Mouse (Mus musculus) heart, adult 11 months (tissue): Measurements from ENCODE around the gene Pck1.
A peak's percentile ranks its signal among the peaks of the same experiment; 100 is the strongest.

Experiments
- DNase-seq: peaks from one replicate; pipeline ENCODE4 v3.0.0; 2022

Gene Pck1

DNA sequence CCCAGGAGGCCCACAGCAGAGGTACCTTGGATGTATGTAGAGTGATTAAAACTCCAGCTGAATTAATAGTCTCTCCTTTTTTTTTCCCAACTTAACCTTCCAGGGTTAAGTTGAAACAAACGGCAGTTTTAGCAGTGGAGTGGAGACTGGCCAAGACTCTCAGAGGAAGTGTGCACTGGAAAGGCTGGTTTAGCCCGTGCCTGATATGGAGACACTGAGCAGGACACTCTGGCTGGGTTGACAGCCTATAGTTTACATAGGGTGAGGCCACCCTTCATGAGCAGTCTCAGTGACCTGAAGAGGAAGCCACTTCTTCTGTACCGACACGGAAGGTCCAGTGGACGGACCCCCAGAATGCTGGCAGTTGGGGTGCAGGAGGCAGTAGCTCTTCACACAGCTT lies 1.5 kb upstream of the Pck1 start:
- no peak for DNase-seq

DNA sequence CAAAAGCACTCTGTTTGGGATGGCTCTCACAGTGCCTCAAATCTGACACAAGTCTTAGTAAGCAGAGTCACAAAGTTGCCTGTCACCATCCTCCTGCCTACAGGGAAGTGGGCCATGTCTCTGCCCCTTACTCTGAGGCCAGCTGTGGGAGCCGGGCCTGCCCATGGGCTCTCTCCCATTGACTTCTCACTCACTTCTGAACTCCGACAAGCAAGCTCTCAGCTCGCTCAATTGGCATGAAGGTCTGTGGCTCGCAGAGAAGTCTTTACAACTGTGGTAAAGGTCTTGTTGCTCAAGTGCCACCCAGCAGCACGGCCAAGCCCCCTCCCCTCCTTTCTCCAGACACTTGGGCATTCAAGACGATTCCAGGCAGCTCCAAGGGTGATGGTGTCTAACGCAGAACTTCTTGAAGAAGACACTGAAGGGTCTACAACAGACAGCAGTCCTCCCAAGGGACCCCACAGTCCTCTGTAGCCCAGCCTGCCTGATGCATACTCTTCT lies 1.0 kb upstream of the Pck1 start:
- DNase-seq, result no peak

DNA sequence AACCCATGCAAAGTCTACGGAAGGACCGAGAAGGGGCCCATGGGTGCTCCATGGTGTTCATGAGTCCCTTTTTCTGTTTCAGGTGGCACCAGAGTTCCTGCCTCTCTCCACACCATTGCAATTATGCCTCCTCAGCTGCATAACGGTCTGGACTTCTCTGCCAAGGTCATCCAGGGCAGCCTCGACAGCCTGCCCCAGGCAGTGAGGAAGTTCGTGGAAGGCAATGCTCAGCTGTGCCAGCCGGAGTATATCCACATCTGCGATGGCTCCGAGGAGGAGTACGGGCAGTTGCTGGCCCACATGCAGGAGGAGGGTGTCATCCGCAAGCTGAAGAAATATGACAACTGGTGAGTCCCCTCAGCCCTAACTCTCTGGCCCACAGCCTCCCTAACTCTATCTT lies 418 bp downstream of the Pck1 start:
- DNase-seq, result no peak

DNA sequence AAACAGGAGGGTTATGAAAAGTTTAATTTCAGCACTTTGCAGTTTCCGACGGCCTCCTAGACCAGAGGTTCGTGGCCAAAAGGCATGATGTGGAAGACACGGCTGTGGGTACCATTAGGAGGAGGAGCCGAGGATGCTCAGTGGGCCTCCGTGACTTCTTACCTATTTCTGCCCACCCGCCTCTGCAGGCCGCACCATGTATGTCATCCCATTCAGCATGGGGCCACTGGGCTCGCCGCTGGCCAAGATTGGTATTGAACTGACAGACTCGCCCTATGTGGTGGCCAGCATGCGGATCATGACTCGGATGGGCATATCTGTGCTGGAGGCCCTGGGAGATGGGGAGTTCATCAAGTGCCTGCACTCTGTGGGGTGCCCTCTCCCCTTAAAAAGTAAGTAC lies 1.7 kb downstream of the Pck1 start:
- no peak for DNase-seq

DNA sequence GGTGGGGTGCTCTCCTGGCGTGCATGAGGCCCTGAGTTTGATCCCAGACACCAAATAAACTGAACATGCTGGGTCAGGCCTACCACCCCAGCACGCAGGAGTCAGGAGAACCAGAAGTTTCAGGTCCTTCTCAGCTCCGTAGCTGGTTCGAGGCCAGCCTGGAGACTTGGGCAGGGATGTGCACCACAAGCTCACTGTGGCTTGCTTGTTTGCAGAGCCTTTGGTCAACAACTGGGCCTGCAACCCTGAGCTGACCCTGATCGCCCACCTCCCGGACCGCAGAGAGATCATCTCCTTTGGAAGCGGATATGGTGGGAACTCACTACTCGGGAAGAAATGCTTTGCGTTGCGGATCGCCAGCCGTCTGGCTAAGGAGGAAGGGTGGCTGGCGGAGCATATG lies 2.1 kb downstream of the Pck1 start:
- DNase-seq, result no peak

DNA sequence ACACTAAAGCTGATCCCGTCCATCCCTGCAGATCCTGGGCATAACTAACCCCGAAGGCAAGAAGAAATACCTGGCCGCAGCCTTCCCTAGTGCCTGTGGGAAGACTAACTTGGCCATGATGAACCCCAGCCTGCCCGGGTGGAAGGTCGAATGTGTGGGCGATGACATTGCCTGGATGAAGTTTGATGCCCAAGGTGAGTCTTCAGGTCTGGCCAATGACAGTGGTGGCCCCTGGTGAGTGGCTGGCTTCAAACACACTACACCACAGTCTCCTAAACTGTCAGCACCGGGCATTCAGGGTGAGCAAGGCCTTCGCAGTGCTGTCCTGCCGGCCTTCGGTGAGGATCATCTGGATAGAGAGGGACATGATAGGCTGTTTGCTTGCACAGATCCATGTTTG lies 3.1 kb downstream of the Pck1 start:
- no peak for DNase-seq

DNA sequence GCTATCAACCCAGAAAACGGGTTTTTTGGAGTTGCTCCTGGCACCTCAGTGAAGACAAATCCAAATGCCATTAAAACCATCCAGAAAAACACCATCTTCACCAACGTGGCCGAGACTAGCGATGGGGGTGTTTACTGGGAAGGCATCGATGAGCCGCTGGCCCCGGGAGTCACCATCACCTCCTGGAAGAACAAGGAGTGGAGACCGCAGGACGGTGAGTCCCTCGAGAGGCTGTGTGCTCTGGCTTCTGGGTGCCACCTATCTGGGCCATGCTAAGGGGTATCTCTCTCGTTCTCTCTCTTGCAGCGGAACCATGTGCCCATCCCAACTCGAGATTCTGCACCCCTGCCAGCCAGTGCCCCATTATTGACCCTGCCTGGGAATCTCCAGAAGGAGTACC lies 4.1 kb downstream of the Pck1 start:
- DNase-seq, result no peak

DNA sequence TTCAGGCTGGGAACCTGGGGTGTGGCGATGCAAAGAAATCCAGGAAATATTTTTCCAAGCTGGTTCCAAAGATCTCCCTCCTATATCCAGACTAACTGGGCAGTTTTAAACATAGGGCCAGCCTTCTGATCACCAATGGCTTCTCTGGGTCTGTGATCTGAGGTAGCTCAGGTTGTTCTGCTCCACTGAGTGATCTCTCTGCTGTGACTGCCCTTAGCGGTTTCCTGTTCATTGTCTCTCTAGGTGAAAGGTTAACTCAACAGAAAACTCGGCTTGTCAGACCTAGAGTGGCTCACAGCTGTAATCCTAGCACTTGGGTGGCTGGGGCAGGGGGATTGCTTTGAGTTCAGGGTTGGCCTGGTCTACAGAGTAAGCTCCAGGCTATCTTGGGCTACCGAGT lies 4.5 kb downstream of the Pck1 start:
- DNase-seq, result no peak

DNA sequence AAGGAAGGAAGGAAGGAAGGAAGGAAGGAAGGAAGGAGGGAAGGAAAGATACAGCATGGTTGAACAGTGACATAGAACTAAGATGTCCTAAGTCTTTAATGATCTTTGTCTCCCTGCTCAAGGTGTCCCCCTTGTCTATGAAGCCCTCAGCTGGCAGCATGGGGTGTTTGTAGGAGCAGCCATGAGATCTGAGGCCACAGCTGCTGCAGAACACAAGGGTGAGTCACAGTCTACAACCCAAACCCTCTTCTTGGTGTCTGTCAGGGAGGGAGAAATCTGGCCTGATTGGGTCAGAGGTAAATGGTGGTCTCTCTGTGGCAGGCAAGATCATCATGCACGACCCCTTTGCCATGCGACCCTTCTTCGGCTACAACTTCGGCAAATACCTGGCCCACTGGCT lies 5.0 kb downstream of the Pck1 start:
- DNase-seq, result no peak

DNA sequence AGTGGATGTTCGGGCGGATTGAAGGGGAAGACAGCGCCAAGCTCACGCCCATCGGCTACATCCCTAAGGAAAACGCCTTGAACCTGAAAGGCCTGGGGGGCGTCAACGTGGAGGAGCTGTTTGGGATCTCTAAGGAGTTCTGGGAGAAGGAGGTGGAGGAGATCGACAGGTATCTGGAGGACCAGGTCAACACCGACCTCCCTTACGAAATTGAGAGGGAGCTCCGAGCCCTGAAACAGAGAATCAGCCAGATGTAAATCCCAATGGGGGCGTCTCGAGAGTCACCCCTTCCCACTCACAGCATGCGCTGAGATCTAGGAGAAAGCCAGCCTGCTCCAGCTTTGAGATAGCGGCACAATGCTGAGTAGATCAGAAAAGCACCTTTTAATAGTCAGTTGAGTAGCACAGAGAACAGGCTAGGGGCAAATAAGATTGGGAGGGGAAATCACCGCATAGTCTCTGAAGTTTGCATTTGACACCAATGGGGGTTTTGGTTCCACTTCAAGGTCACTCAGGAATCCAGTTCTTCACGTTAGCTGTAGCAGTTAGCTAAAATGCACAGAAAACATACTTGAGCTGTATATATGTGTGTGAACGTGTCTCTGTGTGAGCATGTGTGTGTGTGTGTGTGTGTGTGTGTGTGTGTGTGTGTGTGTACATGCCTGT lies 5.7 kb downstream of the Pck1 start:
- no peak for DNase-seq

DNA sequence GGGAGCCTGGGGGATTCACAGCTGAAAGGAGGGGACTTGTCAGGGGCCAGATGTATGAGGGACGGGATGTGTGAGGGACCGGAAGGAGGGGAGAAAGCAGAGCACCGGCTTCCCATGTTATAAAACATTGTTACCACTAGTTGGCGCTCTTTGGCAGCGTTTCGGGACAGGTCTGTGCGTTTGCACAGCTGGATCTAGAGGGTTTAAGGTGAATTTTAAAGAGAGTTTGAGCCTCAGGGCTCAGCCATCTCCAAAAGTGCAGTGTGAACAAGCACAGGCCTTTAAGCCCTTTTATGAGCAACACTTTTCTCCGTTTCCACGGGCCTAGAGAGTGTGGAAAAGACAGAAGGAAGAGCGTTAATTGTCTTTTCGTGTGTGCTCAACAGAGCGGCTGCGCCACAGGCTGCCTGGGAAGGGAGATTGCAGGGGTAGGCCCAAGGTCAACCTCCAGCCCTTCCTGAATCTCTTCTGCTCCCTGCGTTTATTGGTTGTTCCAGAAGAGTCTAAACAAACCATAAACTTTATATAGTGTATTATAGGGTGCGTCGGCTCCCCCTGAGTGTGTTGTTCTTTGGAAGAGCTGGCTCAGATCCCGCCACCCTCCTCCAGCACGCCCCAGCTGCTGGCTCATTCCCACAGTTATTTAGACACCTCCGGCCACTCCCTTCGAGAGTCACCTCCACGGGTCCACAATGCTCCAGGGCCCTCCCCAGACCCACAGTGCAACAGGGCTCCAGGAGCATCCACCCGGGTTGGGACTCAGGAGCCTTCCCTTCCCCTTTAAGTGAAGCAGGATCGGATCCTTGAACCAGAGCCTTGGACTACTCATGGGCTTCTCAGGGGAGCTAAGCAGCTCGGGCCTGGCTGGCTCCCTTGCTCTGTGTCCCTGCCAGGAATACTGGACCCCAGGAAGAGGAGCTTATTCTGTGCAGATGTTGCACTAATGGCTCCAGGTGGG lies 6.8 kb downstream of the Pck1 start:
- no peak for DNase-seq

DNA sequence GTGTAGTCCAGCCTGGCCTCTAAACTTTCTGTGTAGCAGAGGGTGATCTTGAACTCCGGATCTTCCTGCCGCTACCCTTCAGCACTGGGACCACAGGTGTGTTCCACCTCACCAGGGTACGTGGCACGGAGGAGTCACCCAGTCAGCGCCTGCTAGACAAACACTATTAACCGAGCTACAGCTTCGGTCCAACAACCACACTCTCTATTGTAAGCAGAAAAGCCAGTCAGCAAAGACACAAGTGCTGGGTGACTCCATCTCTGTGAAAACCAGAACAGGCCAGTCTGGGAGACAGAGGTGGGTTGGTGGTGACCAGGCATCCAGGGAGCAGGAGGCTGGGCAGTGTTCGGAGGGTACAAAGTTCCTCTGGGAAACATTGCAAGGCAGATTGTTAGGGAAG lies 10.5 kb downstream of the Pck1 start:
- no peak for DNase-seq

DNA sequence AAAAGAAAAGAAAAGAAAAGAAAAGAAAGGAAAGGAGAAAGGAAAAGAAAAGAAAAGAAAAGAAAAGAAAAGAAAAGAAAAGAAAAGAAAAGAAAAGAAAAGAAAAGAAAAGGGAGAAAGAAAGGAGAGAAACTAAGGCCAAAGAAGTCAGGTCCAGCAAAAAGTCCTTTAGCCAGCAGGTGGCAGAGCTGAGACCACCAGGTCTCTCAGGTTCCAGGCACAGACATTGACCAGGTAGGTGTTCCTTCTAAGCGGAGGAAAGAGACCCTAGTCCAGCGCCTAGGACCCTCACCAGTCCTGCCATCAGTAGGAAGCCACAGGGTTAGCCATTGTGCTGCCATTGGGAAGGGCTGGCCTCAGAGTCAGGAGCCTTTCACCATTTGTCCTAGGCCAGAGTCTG lies 11.5 kb downstream of the Pck1 start:
- no peak for DNase-seq

DNA sequence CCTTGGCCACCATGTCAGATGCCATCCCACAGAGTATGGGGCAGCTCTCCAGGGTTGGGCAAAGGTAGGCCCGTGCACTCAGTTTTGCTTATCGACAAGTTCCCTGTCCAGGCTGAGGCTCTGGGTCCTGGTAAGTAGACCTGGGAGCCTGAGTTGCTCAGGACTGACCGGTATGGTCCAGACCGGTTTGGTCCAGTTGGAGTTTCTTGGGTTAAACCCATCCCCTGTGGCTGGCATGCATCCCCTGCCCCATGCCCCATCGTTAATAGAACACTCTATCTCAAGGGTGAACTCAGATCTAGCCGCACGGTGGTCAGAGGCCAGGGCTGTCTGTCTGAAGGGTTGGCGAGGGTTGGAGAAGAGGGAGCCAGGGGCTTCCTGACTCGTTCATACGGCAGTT lies 12.1 kb downstream of the Pck1 start:
- no peak for DNase-seq

DNA sequence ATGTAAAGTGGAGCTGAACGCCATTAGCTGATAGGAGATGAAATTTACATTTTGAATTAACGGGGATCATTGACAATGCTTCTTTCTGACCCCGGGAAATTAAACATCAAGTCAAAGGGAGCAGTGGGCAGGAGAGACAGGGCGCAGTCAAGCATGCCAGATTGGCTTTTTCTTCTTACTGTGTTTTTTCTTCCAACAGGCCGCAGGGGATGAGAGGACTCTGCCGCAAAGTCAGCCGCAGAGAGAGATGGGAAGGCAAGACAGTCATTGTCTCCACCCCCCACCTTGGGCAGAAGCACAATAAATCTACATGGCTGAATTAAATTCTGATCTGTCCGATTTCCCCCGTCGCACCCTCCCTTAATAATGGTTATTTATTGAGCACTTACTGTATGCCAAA lies 12.5 kb downstream of the Pck1 start:
- DNase-seq, result no peak

DNA sequence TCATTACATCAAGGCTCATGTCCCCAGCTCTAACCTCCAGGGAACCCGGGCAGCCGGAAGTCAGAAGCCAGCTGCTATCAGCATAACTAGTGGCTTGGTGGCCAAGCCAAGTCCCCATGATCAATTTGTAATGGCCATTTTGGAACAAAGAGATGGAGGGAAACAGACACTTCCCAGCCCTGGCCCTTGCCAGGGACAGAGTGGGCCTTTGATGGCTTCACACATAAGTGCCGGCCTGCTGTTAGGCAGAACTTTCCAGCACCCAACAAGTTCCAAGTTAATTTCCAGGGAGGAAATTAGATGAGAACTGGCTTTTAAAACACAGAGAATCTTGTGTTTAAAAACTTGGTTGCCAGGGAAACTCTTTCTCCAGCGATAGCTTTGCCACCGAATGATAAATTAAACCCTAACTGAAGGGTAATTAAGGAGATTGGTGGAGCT lies 15.6 kb downstream of the Pck1 start:
- DNase-seq, result peak; percentile 98

DNA sequence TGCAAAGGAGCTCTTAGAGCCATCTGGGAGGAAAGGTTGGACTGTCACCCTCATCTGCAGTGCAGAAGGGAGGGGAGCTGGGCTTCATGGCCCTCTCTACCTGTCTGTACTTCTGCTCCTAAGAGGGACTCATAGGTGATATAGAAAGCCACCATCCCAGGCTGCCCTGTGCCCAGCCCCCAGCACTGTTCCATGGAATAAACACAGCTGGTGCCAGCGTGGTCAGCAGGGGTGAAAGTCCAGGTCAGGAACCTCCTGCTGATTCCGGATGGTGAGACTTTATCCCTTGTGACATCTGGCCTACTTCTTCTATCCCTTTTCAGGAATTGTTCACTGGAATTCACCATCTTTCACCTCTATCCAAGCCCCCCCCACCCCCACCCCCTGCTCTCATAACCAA lies 17.2 kb downstream of the Pck1 start:
- peak; percentile 64 for DNase-seq

DNA sequence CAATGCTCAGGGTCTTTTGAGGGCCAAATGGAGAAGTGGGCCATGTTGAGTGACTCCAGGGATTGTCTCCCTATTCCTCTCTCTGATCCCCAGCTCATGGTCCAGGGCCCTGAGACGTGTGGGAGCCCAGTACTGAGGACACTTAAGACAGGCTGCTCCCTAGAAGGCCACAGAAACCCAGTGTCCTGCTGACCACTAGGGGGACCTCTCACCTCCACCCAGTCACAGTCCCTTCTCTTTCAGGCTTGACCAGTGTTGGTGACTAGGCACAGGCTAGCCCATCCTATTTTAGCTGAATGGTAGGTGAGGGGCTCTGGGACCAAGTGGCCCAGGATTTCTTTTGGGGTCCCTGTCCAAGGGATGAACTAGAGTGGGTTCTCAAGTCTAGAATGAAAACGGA lies 17.9 kb downstream of the Pck1 start:
- DNase-seq, result peak; percentile 88

DNA sequence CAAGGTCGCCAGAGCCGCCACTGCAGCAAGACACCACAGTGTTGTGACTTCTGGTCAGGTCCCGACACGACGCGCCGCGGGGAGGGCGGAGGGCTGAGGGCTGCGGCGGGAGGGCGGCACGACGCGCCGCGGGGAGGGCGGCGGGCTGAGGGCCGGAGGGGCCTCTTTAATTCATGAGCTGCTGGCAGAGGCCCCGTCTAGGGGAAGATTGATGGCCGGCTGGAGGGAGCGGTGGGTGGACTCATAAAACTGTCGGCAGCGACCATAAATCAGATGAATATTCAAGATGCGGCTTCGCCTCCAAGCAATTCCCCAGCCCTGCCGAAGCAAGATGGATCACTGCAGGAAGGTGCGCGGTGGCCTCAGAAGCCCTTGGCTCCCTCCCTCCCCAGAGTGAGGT lies 18.6 kb downstream of the Pck1 start:
- DNase-seq, result peak; percentile 88

DNA sequence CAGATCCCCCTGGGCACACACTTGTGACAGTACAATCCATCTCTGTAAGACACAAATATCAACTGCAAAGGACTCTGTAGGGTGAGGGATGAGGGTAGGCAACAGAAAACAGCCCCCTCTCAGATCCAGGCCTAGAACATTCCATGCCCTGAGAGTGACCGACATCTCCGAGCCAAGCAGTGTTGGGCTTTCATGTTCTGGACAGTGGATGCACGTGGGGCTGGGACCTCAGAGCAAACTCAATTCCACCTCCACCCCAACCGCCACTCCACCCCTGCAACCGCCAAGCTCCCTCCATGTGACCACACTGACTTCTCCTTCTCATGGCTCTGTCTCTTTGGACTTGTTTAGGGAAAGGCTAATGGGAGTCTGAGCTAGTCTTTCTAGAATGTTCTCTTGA lies 19.1 kb downstream of the Pck1 start:
- peak; percentile 77 for DNase-seq

DNA sequence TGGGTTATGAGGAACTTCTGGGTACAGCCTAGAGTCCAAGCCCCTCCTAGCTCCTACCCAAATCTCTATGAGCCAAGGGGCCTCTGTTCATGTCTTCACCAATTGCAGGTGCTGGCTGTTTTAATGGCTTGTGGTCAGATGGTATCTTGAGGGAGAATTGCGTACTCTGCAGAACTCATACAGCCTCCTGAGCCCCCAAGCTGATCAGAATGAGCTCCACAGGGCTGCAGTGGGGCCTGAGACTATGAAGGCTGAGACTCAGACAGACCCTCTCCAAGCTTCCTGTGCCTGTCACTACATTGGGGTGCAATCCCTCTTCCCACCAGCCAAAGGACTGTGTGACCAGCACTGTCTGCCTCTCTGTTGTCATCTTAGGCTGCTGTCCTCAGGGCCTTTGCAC lies 19.5 kb downstream of the Pck1 start:
- DNase-seq, result no peak

DNA sequence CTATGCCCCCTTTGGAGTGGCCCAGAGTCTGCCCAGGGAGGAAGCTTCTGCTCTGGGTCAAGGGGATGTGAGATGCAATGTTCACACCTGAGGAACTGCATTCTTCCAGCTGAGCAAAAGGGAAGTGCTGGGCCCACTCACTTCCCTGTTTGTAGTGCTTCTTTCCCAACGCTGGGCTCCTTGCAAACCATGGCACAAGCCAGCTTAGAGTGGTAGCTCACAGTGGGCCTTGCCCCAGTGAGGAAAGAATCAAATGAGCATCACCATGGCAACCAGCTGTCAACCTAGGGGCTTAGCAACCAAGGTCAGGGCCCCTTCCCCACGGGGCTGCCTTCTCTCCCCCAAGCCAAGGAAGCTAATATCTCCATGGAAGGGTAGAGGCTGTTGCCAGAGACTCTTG lies 20.2 kb downstream of the Pck1 start:
- peak; percentile 90 for DNase-seq

DNA sequence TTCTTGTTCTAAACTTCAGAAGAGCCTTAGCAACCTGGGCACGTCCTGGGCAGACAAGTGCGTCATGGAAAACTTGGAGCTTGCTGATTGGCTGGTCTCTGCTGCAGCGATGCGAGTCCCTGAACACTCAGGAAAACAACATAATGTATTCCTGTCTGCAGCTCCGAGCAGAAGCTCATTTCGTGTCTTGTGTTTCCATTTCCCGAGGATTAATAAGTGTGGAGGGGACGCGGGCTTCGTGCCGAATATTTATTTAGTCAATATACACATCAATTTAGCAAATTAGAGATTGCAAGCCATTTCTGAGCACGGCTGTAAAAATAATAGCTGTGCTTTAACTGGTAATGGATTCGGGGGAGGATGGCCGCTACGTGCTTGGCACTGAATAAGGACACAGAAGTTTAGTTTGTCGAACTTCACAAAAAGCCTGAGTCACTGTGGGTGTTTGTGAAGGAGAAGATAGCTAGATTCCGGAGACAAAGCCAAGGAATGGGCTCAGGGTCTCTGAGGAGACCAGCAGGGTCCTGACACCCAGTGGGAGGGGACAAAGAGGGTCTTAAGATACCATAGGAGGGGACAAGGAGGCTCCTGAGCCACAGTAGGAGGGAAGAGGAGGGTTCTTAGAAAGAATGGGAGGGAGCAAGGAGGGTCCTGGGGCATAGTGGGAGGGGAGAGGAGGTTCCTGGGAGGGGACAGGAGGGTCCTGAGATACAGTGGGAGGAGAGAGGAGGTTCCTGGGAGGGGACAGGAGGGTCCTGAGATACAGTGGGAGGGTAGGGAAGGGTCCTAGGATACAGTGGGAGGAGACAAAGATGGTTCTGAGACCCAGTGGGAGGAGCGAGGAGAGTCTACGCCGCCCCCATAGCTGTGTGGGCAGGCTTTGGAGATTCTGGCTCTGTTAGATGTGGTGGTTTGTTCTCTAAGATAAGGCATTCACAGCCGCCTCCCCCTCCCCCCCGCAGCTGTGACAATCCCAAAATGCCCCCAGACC lies 21.0 kb downstream of the Pck1 start:
- DNase-seq, result peak; percentile 97
